Mouse (Mus musculus) limb, embryonic 12.5 days (tissue): ENCODE results near the gene Abcc5. TPM values are rescaled to one million over a fixed set of nuclear protein-coding genes. Genes with fewer than 3 reads are reported as not detected.

Experiments
- ATAC-seq: fragments of 200-750 bp; cut with Nextera tagmentation; 2 replicates; pipeline ENCODE4 v1.8.0; 2017; ENCODE audit warnings: low read depth, moderate TSS enrichment; ENCODE audit not compliant: insufficient number of reproducible peaks, insufficient read depth, low FRiP score, low TSS enrichment
- H3K27ac ChIP-seq: fragments of 300-500 bp; sonication (generic); 2 replicates; pipeline ENCODE4 v1.5.1; 2016; ENCODE audit warnings: mild to moderate bottlenecking, moderate library complexity
- H3K27me3 ChIP-seq: fragments of 300-500 bp; sonication (generic); 2 replicates; pipeline ENCODE4 v1.6.1; 2016; ENCODE audit warnings: mild to moderate bottlenecking, moderate library complexity
- H3K36me3 ChIP-seq: fragments of 300-500 bp; sonication (generic); 2 replicates; pipeline ENCODE4 v1.6.1; 2016; ENCODE audit warnings: mild to moderate bottlenecking, moderate library complexity
- H3K4me1 ChIP-seq: fragments of 300-500 bp; sonication (generic); replicated peaks from 2 replicates; pipeline ENCODE4 v1.6.1; 2016
- H3K4me2 ChIP-seq: fragments of 300-500 bp; sonication (generic); 2 replicates; pipeline ENCODE4 v1.6.1; 2016; ENCODE audit warnings: mild to moderate bottlenecking, moderate library complexity
- H3K4me3 ChIP-seq: fragments of 300-500 bp; sonication (generic); replicated peaks from 2 replicates; pipeline ENCODE4 v1.5.1; 2016; ENCODE audit warnings: mild to moderate bottlenecking
- H3K9ac ChIP-seq: fragments of 300-500 bp; sonication (generic); replicated peaks from 2 replicates; pipeline ENCODE4 v1.6.1; 2016; ENCODE audit warnings: mild to moderate bottlenecking, moderate library complexity
- H3K9me3 ChIP-seq: fragments of 300-500 bp; sonication (generic); 2 replicates; pipeline ENCODE4 v1.6.1; 2016; ENCODE audit warnings: mild to moderate bottlenecking, moderate library complexity
- WGBS: fragments of 180-500 bp; shearing (Covaris S2); methylation state at CpG from one replicate; pipeline ENCODE4 v1.1.7; 2016; 5-methylcytosine and 5-hydroxymethylcytosine counted together
- polyA plus RNA-seq: library from polyadenylated mRNA; unstranded; fragments of >200 nt; fragmentation: Nextera tagmentation; extraction: Ambion mirVana; gene quantifications from 2 replicates; pipeline ENCODE4 v1.2.1, GENCODE M21; 2016

Gene Abcc5
- polyA plus RNA-seq, 1 experiment from 2014 or later = 85.1 TPM

DNA sequence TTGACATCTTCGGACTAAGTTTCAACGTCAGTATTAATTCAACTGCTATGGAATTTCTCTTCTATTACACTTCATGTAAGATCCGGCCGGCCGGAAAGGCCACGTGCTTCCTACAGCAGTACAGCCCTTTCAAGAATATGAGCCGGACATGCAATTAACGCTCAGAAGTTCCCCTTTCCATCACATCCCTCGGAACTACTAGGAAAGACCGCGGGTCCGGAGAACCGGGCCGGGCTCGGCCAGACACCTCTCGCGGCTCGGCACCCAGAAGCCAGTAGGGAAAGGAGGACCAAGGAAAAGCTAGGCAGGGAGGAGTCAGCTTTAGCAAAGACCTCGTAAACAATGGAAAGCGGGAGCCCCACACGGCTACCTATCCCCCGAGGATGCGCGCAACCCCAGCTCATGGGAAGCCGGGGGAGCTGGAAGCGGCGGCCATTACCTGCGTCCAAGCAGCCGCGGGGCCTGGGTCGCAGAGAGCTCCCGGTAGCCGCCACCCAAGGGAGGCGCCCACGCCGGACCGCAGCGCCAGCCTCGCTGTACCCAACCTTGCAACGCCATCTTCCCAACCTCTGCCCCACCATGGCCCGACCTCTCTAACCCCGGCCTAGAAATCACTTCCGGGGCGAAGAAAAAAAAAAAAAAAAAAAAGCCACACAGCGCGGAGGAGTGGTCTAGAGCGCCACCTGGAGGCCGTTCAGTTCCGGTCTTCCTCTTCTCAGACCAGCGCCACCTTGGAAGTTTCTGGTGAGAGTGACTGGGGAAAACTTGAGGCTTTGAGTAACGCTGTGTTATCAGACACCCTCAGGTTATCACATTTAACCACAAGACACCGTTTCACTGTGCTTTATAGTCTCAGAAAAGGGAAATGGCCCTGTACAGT is 124.2 kb downstream of the Abcc5 start, which contains the start of gene Parl:
TSS of gene Parl (minus strand) at position 618 of the 880 bp plus-strand sequence.
- Histone ChIP-seq H3K27me3 (no peaks in the 10 kb centered on the region), H3K4me2 (peak within 1 kb of the TSS; percentile 62), H3K4me1 (peaks cover 14% of the 10 kb centered on the region), H3K9ac (peak within 1 kb of the TSS; percentile 73), H3K36me3 (peaks cover 20% of the 10 kb centered on the region), H3K9me3 (no peaks in the 10 kb centered on the region), H3K4me3 (peak within 1 kb of the TSS; percentile 86), H3K27ac (peak within 1 kb of the TSS; percentile 67)
- peak; percentile 78 for ATAC-seq
- WGBS = under 1% methylated on average over 52 of the region's 52 CpGs

GRCm38 (mm10) chr16:20300076-20300475 is 126.1 kb downstream of the Abcc5 start:
- 95% methylated on average over 2 of the region's 2 CpGs for WGBS
- Histone ChIP-seq H3K4me3 (no peak overlapping the region), H3K27me3 (no peaks in the 10 kb centered on the region), H3K4me2 (no peak overlapping the region), H3K9ac (no peak overlapping the region), H3K27ac (no peak overlapping the region), H3K36me3 (peaks cover 38% of the 10 kb centered on the region), H3K4me1 (peaks cover 14% of the 10 kb centered on the region), H3K9me3 (no peaks in the 10 kb centered on the region)
- no peak for ATAC-seq

Other genes starting within 250 kb of the Abcc5 start
- 0.92 and 1.1 TPM in 2 replicates for gene Map6d1, start 185.0 kb downstream of the Abcc5 start, polyA plus RNA-seq
- gene Parl, start 124.0 kb downstream of the Abcc5 start, polyA plus RNA-seq = 104 and 105 TPM in 2 replicates
- gene Cyp2ab1, start 101.0 kb downstream of the Abcc5 start, polyA plus RNA-seq = not detected in 2 replicates
- gene Eif2b5, start 72.4 kb upstream of the Abcc5 start, polyA plus RNA-seq = 140 and 144 TPM in 2 replicates
- gene Dvl3, start 90.6 kb upstream of the Abcc5 start, polyA plus RNA-seq = 27.8 and 35.3 TPM in 2 replicates
- 616 and 634 TPM in 2 replicates for gene Ap2m1, start 109.1 kb upstream of the Abcc5 start, polyA plus RNA-seq
- 68.9 and 69.8 TPM in 2 replicates for gene Abcf3, start 122.2 kb upstream of the Abcc5 start, polyA plus RNA-seq
- gene Vwa5b2, start 163.1 kb upstream of the Abcc5 start, polyA plus RNA-seq = 0.93 and 1.2 TPM in 2 replicates
- gene Eef1akmt4, start 185.2 kb upstream of the Abcc5 start, polyA plus RNA-seq = 32.7 and 36.6 TPM in 2 replicates
- gene Gm49333, start 185.2 kb upstream of the Abcc5 start, polyA plus RNA-seq = not detected in 2 replicates
- 35.5 and 42.5 TPM in 2 replicates for gene Alg3, start 185.3 kb upstream of the Abcc5 start, polyA plus RNA-seq
- gene Camk2n2, start 194.9 kb upstream of the Abcc5 start, polyA plus RNA-seq = 1.1 and 1.2 TPM in 2 replicates
- gene Ece2, start 203.4 kb upstream of the Abcc5 start, polyA plus RNA-seq = 5.9 TPM in 2 replicates
- 414 and 424 TPM in 2 replicates for gene Psmd2, start 225.3 kb upstream of the Abcc5 start, polyA plus RNA-seq
- 204 and 218 TPM in 2 replicates for gene Eif4g1, start 241.9 kb upstream of the Abcc5 start, polyA plus RNA-seq